Mouse (Mus musculus) naive thymus-derived CD4-positive, alpha-beta T cell, adult 5 months (primary cell): ENCODE results near the gene Dhx29. TPM values are rescaled to one million over a fixed set of nuclear protein-coding genes. Genes with fewer than 3 reads are reported as not detected.

ENCODE experiments used
- polyA plus RNA-seq: library from polyadenylated mRNA; unstranded; fragments of 100-300 nt; shearing (Covaris generic); gene quantifications from one replicate; pipeline ENCODE4 v1.2.1, GENCODE M21; 2017

Gene Dhx29
- polyA plus RNA-seq: 23.8 TPM

GRCm38 (mm10) chr13:112927287-112928001 lies at the start of gene Dhx29, which contains the start of gene Mtrex:
TSS of gene Dhx29 (plus strand) at chr13:112927454.
TSS of gene Mtrex (minus strand) at chr13:112927398.

DNA sequence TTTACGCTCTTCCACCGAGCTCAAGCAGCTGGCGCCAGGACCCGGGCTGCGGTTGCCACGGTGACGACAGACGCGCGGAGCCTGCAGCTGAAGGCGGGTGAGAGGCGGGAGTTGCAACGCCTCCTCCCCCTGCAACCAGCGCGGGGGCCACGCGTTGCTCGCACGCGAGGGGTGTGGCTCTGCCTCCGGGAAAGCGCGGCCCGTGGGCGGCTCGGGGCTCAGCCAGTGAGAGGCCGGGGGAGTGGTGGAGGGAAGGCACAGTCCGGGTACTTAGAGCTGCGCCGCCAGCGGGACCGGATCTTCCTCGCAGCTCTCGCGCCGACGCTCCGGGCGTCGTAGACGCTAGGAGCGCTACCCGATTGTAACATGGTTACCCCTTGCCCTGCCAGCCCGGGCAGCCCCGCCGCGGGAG lies 60.3 kb downstream of the Dhx29 start, which contains the start of gene Ccno:
TSS of gene Ccno (plus strand) at position 271 of the 412 bp plus-strand sequence.

GRCm38 (mm10) chr13:112993531-112994152 lies 66.4 kb downstream of the Dhx29 start, which contains the start of gene Mcidas:
TSS of gene Mcidas (plus strand) at chr13:112993845.

Other genes starting within 250 kb of the Dhx29 start
- gene Plpp1, start 126.7 kb upstream of the Dhx29 start, polyA plus RNA-seq: not detected
- 77.0 TPM for gene Mtrex, start 56 bp upstream of the Dhx29 start, polyA plus RNA-seq
- gene Ccno, start 60.3 kb downstream of the Dhx29 start, polyA plus RNA-seq: 1.5 TPM
- not detected for gene Mcidas, start 66.4 kb downstream of the Dhx29 start, polyA plus RNA-seq
- not detected for gene Cdc20b, start 107.7 kb downstream of the Dhx29 start, polyA plus RNA-seq
- not detected for gene Gpx8, start 119.0 kb downstream of the Dhx29 start, polyA plus RNA-seq
- not detected for gene Gzma, start 173.5 kb downstream of the Dhx29 start, polyA plus RNA-seq